Mouse (Mus musculus) liver, embryonic 14 days (tissue): ENCODE measurements around the gene Gm21409. TPM values are rescaled to one million over a fixed set of nuclear protein-coding genes. Genes with fewer than 3 reads are reported as not detected.

ENCODE experiments used
- polyA plus RNA-seq: library from polyadenylated mRNA; depleted of rRNA; stranded (reverse); fragments of >200 nt; gene quantifications from 2 replicates; pipeline ENCODE4 v1.2.3, GENCODE M21; 2012; rRNA removed

Gm21409 gene
- not detected in 2 replicates for polyA plus RNA-seq

DNA sequence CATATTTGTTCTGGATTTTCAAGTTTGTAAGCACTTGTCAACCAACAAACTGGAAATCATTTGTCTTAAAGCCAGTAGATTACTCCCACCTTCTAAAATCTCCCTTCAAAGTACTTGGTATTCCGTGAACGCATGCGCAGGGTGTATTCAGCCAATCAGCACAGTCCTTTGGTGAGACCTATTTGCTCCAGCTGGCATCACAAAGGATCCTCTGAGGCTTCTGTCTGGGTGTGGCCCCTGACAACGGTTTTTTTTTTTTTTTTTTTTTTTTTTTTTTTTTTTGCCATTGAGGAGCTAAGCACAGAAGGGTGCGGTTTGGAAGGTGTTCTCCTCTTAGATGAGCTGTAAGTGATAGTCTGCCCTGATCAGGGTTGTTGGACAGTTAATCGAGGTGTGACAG is at the start of gene Gm21409:
Gene Gm21409 (plus strand): TSS at position 301 of the 400 bp plus-strand sequence.

Other genes with a start within 250 kb of the Gm21409 start
- not detected in 2 replicates for gene Gm21394, start 181.8 kb upstream of the Gm21409 start, polyA plus RNA-seq